Mouse (Mus musculus) G1E-ER4 (cell line): ENCODE results near the gene Dnajc16. TPM values are rescaled to one million over a fixed set of nuclear protein-coding genes. Genes with fewer than 3 reads are reported as not detected.
A peak's percentile ranks its signal among the peaks of the same experiment; 100 is the strongest.

ENCODE experiments used
- GATA1 ChIP-seq: IDR thresholded peaks from one replicate; pipeline ENCODE4 v1.8.0; 2012; ENCODE audit warnings: low read length, inconsistent platforms
- polyA plus RNA-seq: library from polyadenylated mRNA; stranded (reverse); fragments of >175 nt; gene quantifications from 2 replicates; pipeline ENCODE4 v1.2.3, GENCODE M21; 2012

The Dnajc16 gene
- polyA plus RNA-seq, 1 experiment = 3.2 TPM

DNA sequence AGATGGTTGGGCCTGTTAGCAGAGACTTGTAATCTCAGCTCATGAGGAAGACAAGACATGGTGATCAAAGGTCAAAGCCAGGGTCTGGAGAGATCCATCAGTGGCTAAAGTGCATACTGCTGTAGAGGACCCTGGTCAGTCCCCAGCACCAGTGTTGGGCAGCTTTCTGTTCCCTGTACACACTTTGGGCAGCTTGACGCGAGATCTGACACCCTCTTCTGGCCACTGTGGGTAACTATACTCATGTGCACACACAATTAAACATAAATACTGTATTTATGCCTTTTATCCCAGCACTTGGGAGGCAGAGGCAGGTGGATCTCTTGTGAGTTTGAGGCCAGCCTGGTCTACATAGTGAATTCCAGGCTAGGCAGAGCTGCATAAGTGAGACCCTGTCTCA, 20.2 kb upstream of the Dnajc16 start:
- no peak for TF ChIP-seq GATA1

DNA sequence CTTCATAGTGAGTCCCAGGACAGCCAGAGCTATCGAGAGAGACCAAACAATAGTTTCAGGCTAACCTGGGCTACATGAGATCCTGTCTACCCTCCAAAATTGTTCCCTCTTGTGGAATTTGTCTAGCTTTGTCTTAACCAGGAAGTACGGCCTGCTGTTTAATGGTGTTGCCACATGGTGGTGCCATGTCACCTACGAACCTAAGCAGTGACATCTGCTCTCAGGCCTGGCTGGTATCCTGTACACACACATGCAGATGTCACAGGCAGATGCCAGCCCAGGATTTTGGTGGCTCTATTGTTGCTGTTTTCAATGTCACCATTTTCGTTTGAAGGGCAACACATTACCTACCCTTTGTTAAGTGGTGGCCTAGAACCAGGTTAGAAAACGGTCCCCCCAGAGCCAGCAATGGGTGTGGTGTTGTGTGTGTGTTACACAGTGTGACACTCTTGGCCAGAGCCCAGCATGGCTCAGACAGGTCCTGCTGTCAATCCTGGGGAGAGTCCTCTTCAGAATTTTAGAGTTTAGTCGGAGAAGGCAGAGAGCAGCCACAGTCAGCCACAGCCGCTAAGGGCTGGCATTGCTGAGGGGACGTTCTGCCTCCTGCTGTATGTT, 19.2 kb upstream of the Dnajc16 start:
- no peak for TF ChIP-seq GATA1

DNA sequence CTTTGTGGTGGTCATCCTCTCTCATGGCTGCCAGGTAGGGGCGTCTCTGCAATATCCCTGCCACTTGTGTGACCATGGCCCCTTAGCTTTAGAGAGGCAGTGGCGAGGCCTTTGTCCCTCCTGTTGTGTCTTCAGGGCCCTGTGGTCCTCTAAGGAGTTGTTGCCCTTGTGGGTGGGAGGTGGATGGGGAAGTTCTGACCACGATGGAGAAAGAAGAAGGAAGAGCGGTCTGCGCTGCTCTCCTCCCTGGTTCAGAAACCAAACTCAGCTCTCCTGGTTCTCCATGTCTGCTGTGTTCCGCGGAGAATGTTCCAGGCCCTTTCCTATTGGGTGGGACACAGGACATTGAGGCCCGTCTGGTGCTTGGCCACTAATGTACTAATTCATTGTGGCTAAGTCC, 15.2 kb upstream of the Dnajc16 start:
- no peak for TF ChIP-seq GATA1

DNA sequence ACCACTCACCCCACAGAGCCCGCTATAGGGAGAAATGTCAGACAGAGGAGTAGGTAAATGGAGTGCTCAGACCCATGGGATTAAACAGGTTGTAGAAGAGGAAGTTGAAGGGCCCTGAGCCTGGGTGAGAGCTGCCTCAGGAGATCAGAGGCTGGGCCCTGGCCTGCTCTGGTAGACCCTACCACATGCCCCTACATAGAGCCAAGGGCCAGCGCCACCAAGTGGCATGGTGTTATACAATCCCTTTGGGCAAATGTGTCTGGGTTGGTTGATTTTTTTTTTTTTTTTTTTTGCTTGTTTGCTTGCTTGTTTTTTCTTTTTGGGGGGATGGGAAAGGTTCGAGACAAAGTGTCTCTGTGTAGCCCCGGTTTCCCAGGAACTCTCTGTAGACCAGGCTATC, 13.4 kb upstream of the Dnajc16 start:
- TF ChIP-seq GATA1 = no peak

DNA sequence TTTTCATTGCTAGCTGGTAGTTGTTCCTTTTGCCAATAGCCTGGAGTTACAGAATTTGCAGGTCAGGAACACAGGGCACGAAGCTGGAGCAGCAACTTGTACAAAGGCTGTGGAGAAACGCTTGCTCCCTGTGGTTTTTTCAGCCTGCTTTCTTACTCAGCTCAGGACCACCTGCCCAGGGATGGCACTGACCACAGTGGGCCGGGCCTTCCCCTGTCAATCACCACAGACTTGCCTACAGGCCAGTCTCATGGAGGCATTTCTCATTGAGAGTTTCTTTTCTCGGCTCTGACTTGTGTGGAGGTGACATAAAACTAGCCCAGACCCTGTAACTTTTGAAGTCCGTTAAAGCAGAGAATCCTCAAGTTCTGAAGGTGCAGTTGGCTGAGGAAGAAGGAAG, 6.8 kb upstream of the Dnajc16 start:
- TF ChIP-seq GATA1 = no peak

DNA sequence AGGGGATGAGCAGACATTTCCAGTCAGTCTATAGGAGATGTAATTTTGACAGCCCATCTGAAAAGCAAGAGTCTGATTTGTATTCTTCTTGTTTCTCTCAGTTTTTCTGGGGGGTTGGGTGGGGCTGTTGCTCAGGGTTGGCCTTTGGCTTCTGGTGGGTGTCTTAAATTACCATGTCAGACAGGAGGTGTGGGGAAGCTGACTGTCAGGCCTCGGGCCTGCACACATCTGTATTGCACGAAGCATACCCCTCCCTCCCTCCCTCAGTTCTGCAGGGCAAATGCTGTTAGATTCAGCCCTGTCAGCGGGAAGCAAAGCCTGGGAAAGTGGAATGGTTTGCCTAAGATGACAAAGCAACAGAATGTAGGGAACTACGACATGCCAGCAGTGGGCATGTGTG, 6.2 kb upstream of the Dnajc16 start:
- no peak for TF ChIP-seq GATA1

DNA sequence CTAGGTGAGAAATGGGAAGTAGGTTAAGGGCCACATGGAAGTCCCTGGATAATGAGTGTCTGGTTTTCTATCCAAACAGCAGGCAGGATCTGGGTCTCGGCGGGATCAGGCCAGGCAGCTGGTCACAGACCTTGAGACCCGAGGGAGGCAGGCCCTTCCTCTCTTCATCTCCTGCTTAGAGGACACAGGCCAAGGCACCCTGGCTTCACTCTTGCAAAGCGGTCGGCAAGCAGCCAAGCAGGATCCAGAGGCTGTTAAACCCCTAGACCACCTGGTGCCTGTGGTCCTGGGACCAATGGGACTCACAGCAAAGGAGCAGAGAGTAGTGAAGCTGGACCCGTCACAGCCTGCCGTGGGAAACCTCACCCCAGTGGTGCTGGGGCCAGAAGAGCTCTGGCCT, 5.6 kb upstream of the Dnajc16 start:
- no peak for TF ChIP-seq GATA1

- TF ChIP-seq GATA1 = no peak
These were observed 3.4 kb upstream of the Dnajc16 start for GRCm38 (mm10) chr4:141794152-141794535.

GRCm38 (mm10) chr4:141793282-141794151, 2.8 kb upstream of the Dnajc16 start, which contains the start of gene Casp9:
Gene Casp9, plus strand, starts transcription at chr4:141793612.
- TF ChIP-seq GATA1 = no peak

GRCm38 (mm10) chr4:141792554-141793281, 2.0 kb upstream of the Dnajc16 start:
- TF ChIP-seq GATA1 = peak; percentile 17

DNA sequence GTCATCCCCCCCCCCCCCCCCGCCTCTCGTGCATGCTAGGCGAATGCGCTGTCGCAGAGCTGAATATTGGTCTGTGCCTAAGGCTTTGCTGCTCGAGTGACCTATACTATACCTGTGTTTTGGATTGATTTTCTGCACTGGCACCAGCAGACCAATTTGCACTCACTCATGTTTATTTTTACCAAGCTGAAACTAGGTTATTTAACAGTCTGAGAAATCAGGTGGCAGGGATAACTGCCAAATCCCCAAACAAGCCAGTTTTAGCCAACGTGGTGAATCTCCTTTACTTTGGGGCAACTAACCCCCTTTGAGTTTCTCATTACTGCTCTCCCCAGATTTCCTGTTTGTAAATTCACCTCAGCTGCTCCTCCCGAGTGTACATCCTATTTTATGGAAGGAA, 1.2 kb upstream of the Dnajc16 start:
- TF ChIP-seq GATA1 = no peak

- no peak for TF ChIP-seq GATA1
These were observed 755 bp upstream of the Dnajc16 start for GRCm38 (mm10) chr4:141791486-141791885.

DNA sequence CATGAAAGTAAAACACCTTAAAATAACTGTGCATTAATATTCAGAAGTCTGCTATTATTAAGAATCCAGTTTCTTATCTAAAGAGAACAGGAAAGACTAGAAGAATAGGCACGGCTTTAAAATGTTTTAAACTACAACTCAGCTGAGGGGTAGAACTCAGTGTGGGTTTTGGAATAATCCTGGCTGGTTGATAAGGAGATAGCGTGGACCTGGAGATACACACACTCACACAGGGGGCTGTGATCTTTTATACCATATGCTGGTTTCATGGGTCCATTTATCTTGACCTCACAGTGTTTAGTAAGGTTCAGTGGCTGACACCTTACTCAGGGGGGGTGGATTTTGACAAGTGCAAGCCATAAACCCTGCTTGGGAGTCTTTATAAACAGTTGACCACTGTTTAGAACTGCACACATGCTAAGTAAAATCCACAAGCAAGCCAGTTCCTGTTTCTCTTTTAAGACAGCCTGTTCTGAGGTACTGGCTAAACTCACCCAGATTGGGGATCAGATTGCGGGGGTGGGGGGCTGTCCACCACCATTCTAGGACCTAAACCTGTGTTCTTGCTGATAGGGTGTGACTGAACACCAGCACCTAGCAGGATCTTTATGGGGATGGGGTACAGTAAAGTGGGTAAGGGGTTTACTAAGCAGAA, 1.0 kb downstream of the Dnajc16 start:
- peak; percentile 73 for TF ChIP-seq GATA1

GRCm38 (mm10) chr4:141787462-141787861, 3.3 kb downstream of the Dnajc16 start:
- TF ChIP-seq GATA1 = no peak

DNA sequence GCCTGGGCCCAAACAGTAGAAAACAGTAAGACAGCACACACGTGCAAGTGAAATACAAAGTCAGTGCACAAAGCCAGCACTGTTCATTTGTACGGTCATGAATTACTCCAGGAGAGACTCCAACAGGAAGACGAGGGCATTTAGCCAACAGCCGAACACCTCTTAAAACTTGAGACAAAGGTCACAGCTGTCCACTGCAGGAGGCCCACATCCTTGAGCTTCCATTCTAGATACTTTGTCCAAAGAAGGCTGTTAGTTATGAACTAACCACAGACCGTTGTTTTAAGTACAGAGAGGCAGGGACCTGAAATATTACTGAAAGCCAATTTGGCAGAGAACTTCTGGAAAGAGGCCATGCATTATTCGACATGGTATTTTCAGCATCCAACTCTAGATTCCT, 3.7 kb downstream of the Dnajc16 start:
- no peak for TF ChIP-seq GATA1

GRCm38 (mm10) chr4:141786141-141786540, 4.6 kb downstream of the Dnajc16 start:
- no peak for TF ChIP-seq GATA1
